Mouse (Mus musculus) thymus, adult 2 months (tissue): ENCODE measurements around the gene Maml2. TPM values are rescaled to one million over a fixed set of nuclear protein-coding genes. Genes with fewer than 3 reads are reported as not detected.

Experiments used
- DNase-seq: peaks from one replicate; pipeline ENCODE4 v3.0.0; 2021
- H3K27ac ChIP-seq: fragments of 200-500 bp; 2 replicates; pipeline ENCODE4 v1.5.1; 2012; ENCODE audit warnings: low read length, control low read depth; ENCODE audit not compliant: control insufficient read depth, insufficient read depth
- H3K27me3 ChIP-seq: fragments of 200-500 bp; 2 replicates; pipeline ENCODE4 v1.6.1; 2012; ENCODE audit warnings: mild to moderate bottlenecking, low read length, moderate library complexity, mixed read lengths; ENCODE audit not compliant: control insufficient read depth, insufficient read depth
- H3K36me3 ChIP-seq: fragments of 200-500 bp; 2 replicates; pipeline ENCODE4 v1.6.1; 2012; ENCODE audit warnings: mild to moderate bottlenecking, low read length, moderate library complexity; ENCODE audit not compliant: control insufficient read depth, insufficient read depth
- H3K4me1 ChIP-seq: fragments of 200-500 bp; replicated peaks from 2 replicates; pipeline ENCODE4 v1.6.1; 2012; ENCODE audit warnings: low read length; ENCODE audit not compliant: control insufficient read depth, insufficient read depth
- H3K4me3 ChIP-seq: fragments of 200-500 bp; 2 replicates; pipeline ENCODE4 v1.5.1; 2012; ENCODE audit warnings: mild to moderate bottlenecking, low read length, control low read depth, moderate library complexity; ENCODE audit not compliant: control insufficient read depth, insufficient read depth
- CTCF ChIP-seq: fragments of 200-500 bp; IDR thresholded peaks from 2 replicates; pipeline ENCODE4 v1.5.1; 2012; ENCODE audit warnings: mild to moderate bottlenecking, control low read depth, low read length, moderate library complexity, borderline replicate concordance; ENCODE audit not compliant: control insufficient read depth, poor library complexity, insufficient read depth; ENCODE audit errors: extremely low read depth
- POLR2A ChIP-seq: fragments of 200-500 bp; IDR thresholded peaks from 2 replicates; pipeline ENCODE4 v1.6.1; 2012; ENCODE audit warnings: mild to moderate bottlenecking, low read length, control low read depth, moderate library complexity; ENCODE audit not compliant: control insufficient read depth, poor library complexity, insufficient read depth; ENCODE audit errors: extremely low read depth
- WGBS: fragments of 180-500 bp; shearing (Covaris S2); methylation state at CpG from one replicate; pipeline ENCODE4 v1.1.7; 2018; 5-methylcytosine and 5-hydroxymethylcytosine counted together
- polyA plus RNA-seq: library from polyadenylated mRNA; depleted of rRNA; stranded (reverse); fragments of >200 nt; gene quantifications from 2 replicates; pipeline ENCODE4 v1.2.3, GENCODE M21; 2012

The Maml2 gene
- polyA plus RNA-seq, 1 experiment: 12.9 TPM

DNA sequence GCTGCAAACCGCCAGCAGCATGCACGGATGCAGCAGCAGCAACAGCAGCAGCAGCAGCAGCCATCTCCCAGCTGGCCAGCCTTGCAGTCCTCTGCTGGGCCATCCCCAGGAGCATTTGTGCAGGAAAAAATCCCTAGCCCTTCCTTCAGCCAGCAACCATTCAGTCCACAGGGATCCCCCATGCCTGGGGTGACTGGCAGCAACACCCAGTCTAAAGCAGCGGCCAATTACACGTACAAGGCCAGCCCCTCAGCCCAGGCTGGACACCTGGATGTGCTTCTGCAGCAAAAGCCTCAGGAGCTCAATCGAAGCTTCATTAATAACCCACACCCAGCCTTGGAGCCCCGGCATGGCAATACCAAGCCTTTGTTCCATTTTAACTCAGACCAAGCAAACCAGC is 323.0 kb downstream of the Maml2 start:
- H3K27ac ChIP-seq: no peak overlapping the region
- DNase-seq: no peak
- H3K36me3 ChIP-seq: no peaks in the 10 kb centered on the region
- WGBS: 96% methylated on average over 6 of the region's 6 CpGs
- H3K4me3 ChIP-seq: no peak overlapping the region
- H3K27me3 ChIP-seq: no peaks in the 10 kb centered on the region
- TF ChIP-seq POLR2A (no peak), CTCF (no peak)
- no peaks in the 10 kb centered on the region for H3K4me1 ChIP-seq

DNA sequence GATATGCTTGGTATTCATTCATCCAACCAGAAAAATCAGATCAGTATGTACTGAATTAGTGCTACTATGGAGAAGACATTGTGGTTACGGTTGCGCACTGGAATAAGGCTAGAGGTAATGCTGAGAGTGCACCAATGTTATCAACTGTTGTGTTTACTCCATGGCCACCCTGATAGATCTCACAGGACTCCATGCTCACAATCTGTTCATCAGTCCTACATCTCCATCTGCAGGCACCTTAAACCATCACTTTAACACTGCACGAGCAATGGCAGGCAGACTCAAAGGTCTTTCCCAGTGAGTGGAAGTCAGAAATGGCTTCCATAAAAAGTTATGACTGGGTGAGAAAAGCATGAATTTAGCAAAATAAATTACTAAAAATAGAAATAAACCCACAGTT is 324.2 kb downstream of the Maml2 start:
- H3K27ac ChIP-seq: no peak overlapping the region
- H3K4me1 ChIP-seq: no peaks in the 10 kb centered on the region
- TF ChIP-seq POLR2A (no peak), CTCF (no peak)
- no peak for DNase-seq
- H3K27me3 ChIP-seq: no peaks in the 10 kb centered on the region
- WGBS: 96% methylated on average over 3 of the region's 3 CpGs
- H3K4me3 ChIP-seq: no peak overlapping the region
- H3K36me3 ChIP-seq: no peaks in the 10 kb centered on the region

DNA sequence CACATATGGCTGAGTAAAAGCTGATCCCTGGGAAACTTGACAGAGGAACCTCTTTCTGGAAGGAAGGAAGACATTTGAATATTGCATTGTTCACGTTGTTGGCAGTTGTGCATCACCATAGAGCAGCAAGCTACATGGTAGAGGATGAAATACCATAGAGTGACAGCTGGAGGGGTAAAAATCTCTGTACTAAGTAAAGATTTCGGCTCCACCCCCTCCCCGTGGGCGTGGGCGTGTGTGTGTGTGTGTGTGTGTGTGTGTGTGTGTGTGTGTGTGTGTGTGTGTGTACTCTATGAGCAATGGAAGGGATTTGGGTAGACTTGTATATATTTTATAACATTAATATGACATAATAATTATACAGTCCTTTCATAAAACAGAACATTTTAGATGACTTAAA is 324.7 kb downstream of the Maml2 start:
- no peak for DNase-seq
- Histone ChIP-seq H3K4me1 (no peaks in the 10 kb centered on the region), H3K27ac (no peak overlapping the region), H3K27me3 (no peaks in the 10 kb centered on the region), H3K4me3 (no peak overlapping the region), H3K36me3 (no peaks in the 10 kb centered on the region)
- WGBS: 85% methylated on average over 5 of the region's 5 CpGs
- TF ChIP-seq POLR2A: no peak
- no peak for TF ChIP-seq CTCF

DNA sequence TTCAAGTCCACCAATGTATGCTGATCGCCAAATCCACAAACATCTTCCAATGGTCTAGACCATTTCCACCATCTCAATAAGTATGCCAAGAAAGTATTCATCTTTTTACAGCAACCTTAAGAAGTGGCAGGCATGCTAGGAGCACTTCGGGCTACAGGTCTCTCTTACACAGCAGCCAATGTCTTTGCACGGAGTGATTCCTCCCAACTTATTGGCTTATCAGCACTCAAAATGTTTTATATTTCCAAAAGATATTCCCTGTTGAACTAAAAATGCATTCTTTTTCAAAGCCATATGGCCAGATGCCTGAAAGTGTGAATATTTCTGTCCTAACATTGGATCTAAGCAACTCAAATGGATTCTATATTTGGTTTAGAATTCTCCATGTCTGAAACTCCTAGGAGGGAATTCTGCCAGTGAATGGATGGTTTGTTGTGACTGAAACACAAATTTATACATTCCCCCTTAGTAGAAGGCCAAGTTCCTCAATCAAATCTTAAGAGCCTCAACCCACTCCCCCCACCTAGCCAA is 326.2 kb downstream of the Maml2 start:
- DNase-seq: no peak
- Histone ChIP-seq H3K4me1 (no peaks in the 10 kb centered on the region), H3K27ac (no peak overlapping the region), H3K36me3 (no peaks in the 10 kb centered on the region), H3K4me3 (no peak overlapping the region), H3K27me3 (no peaks in the 10 kb centered on the region)
- TF ChIP-seq POLR2A (no peak), CTCF (no peak)
- 98% methylated on average over 3 of the region's 3 CpGs for WGBS

DNA sequence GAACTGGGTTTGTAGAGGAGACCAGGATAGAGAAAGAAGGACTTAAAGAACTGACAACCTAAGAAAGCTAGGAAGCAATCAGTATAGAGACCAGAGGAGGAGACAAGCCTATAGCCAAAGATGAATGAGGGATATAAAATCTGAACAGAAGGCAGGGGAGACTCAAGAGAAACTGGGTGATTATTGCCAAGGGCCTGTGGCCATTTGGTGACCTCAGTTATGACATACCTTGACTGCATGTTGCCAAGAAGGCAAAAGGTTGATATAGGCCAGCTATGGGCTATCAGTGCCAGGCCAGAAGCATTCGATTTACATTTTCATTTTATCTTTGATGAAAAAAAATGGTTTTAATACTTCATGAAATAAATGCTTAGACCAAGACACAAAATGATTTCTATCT is 327.0 kb downstream of the Maml2 start:
- Histone ChIP-seq H3K4me1 (no peaks in the 10 kb centered on the region), H3K27ac (no peak overlapping the region), H3K27me3 (no peaks in the 10 kb centered on the region), H3K36me3 (no peaks in the 10 kb centered on the region), H3K4me3 (no peak overlapping the region)
- 93% methylated on average over 1 of the region's 1 CpGs for WGBS
- no peak for TF ChIP-seq CTCF
- TF ChIP-seq POLR2A: no peak
- no peak for DNase-seq

DNA sequence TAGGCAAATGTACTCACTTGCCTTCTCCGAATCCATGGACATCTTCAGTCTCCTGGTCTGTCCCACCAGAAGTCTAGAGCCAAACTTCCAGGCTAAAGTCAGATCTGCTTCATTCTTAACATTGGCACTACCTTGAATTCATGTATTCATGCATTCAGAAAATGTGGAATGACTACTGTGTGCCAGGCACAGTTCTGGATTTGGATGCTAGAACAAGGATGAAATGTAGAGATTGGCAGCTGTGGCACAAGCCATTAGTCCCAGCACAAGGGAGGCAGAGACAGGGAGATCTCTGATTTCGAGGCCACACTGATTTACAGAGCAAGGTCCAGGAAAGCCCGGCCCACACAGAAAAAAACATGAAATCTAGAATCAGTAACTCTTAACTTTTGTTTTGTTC is 327.5 kb downstream of the Maml2 start:
- no peaks in the 10 kb centered on the region for H3K4me1 ChIP-seq
- H3K27me3 ChIP-seq: no peaks in the 10 kb centered on the region
- no peak for DNase-seq
- WGBS: 95% methylated on average over 3 of the region's 3 CpGs
- H3K4me3 ChIP-seq: no peak overlapping the region
- H3K36me3 ChIP-seq: no peaks in the 10 kb centered on the region
- no peak for TF ChIP-seq POLR2A
- TF ChIP-seq CTCF: no peak
- no peak overlapping the region for H3K27ac ChIP-seq

DNA sequence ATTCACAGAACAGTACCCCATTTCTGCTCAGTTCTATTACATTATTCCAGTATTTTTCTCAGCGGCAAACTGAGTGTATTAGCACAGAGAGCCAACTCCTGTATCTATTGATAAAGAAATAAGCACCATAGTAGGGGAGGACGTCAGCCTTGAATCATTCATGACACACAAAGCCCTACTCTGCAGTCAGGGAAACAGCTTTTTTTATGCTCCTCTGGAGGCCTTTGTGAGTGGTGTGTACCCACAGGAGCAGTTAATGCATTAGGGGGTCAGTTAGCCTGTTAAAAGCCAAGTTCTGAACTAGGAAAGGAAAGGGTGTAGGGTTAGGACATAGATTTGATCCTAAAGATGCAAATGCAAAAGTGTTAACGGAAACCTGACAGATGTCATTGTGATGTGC is 328.7 kb downstream of the Maml2 start:
- no peaks in the 10 kb centered on the region for H3K4me1 ChIP-seq
- no peaks in the 10 kb centered on the region for H3K27me3 ChIP-seq
- no peak overlapping the region for H3K27ac ChIP-seq
- no peak overlapping the region for H3K4me3 ChIP-seq
- H3K36me3 ChIP-seq: no peaks in the 10 kb centered on the region
- no peak for TF ChIP-seq POLR2A
- no peak for TF ChIP-seq CTCF
- WGBS: 98% methylated on average over 3 of the region's 3 CpGs
- no peak for DNase-seq
